Mouse (Mus musculus) spleen, postnatal 10 days (tissue): ENCODE results near the gene Shcbp1l.
"Not testable (repeated sequence)": the region's sequence is repeated elsewhere in the genome, so short reads cannot be mapped to it uniquely, and the experiment has no call there.

Experiments used
- DNase-seq, 2 experiments: peaks; one replicate each; pipeline ENCODE4 v3.0.0; 2021 to 2022; ENCODE audit warnings: low spot score in 2 of 2

Gene Shcbp1l

GRCm38 (mm10) chr1:153424271-153424670 lies 691 bp upstream of the Shcbp1l start:
- peak; percentile 13 to 42 for DNase-seq

DNA sequence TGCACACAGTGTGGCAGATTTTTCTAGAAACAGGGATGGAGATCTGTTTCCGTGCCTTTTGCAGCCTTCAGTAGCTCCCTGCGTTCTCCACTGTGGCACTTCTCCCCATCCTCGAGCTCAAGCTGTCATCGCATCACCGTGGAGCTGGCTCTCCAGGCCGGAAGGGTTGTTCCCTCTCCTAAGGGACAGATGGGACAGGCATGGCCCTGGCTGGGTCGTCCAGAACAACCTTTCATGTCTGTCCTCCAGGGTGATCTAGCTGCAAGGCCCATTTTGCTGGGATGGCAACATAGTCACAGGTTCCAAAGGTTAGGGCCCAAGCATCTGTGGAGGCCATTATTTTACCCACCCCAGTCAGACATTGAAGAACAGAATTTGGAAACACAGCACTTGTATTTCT lies 6.2 kb downstream of the Shcbp1l start:
- no peak for DNase-seq

DNA sequence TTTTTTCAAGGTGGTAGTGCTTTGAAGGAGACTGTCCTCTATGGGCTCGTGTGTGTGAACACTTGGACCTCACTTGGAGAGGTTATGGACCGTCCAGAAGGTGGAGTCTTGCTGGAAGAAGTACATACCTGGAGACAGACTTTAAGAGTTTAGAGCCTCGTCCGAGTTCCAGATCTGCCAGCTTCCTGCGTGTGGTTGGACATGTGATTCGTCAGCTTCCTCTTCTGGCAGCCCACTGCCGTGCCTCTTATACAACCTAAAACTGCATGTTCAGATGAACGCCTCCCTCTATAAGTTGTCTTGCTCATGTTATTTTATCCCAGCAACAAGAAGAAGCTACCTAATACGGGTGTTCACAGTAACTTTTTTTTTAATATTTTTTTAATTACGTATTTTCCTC lies 6.7 kb downstream of the Shcbp1l start:
- DNase-seq = peak in 1 of 2 experiments; percentile 37

DNA sequence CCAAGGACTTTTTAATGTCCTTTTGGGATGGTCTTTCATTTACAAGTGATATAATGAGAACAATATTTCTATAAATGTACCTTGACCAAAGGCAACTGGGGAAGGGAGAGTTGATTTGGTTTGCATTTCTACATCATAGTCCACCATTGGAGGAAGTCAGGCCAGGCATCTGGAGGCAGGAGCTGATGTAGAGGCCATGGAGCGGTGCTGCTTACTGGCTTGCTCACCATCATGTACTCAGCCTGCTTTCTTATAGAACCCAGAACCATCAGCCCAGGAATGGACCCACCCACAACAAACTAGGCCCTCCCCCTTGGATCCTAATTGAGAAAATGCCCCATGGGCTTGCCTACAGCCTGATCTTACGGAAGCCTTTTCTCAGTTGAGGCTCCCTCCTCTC lies 7.4 kb downstream of the Shcbp1l start:
- no peak for DNase-seq

DNA sequence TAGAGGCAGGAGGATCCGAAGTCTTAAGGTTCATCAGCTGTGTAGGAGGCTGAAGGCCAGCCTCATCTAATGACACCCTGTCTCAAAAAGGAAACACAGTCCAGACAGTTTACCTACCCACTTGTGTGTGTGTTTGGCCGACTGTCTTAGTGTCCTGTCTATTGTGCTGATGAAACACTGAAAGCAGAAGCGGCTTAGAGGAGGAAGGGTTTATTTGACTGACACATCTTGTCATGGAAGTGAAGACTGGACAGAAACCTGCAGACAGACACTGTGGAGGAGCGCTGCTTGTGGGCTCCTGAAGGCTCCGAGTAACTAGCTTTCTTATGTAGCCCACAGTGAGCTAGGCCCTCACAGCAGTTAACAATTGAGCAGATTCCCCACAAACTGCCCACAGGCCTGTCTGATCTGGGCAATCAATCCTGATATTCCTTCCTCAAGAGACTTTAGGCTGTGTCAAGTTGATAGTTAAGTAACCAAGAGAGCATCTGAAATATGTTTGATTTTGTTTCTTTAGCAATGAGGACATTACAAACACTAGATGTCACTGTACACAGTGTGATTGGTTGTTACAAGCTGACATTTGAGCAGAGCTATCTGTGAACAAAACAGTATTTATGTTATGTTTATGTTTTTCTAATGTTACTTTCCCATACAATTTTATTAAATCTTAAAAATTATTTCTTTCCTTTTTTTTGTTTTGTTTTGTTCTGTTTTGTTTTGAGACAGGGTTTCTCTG lies 9.1 kb downstream of the Shcbp1l start:
- DNase-seq = no peak

- DNase-seq = no peak
Observed at GRCm38 (mm10) chr1:153437536-153437935, 12.6 kb downstream of the Shcbp1l start.

- DNase-seq = no peak
Observed at GRCm38 (mm10) chr1:153440752-153441151, 15.8 kb downstream of the Shcbp1l start.

DNA sequence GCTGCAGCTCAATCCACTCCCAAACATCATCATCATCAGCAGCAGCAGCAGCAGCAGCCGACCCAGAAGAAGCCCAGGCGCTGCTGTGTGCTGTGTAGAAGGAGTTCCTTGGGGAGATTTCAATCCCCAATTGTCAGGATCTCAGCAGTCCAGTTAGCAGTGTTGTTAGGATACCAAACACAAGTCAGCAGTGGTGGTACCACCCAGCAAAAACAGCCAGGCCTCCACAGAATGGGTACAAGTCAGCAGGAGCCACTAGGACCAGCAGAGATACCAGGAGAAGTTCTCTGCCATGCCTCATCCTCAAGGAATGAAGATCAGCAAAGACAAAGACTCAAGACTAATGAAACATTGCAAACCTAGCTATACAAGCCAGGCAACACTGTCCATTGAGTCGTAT lies 16.7 kb downstream of the Shcbp1l start:
- no peak for DNase-seq

GRCm38 (mm10) chr1:153443019-153443418 lies 18.1 kb downstream of the Shcbp1l start:
- no peak for DNase-seq

DNA sequence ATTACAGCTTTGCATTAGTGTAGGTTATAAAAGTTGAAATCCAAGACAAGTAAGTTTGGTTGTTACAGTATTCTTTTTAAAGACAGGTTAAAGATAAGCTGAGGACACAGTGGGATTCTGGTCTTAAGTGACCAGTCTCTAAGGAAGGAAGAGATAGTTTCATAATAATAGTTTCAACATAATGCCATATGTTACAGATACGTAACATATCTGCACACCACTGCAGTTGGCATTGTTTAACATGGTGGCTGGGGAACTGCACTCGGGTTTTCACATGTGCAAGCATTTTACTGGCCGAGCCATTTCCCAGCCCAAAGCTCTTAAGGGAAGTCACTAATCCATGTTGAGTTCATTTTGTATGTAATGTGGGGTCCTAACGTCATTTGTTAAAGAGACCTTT lies 18.7 kb downstream of the Shcbp1l start:
- no peak for DNase-seq

DNA sequence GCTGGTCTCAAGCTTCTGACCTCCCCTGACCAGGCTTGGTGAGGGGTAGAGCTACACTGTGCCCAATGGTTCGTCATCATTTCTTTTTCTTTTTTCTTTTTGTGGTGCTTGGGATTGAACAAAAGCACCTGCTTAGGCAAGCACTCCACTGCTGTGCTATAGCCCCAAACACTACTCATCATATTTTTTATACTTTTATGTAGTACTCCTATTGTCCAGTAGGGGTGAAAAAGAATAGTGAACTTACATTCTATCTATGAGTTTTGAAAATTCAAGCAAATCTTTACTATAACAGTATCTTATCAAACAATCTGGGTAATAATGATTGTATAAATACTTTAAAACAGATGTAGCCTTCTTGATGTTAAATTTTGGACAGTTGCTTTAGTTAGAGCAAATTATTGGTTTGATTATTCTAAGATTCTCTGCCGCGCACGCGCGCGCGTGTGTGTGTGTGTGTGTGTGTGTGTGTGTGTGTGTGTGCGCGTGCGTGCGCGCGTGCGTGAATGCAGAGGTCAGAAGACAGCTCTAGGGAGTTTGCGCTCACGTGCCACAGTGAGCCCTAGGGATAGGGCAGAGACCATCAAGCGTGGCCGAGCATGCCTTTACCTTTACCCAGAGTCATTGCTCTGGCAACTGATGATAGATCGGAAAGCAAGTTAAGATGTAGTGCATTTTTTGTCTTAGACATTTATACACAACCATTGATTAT lies 21.3 kb downstream of the Shcbp1l start:
- no peak for DNase-seq

DNA sequence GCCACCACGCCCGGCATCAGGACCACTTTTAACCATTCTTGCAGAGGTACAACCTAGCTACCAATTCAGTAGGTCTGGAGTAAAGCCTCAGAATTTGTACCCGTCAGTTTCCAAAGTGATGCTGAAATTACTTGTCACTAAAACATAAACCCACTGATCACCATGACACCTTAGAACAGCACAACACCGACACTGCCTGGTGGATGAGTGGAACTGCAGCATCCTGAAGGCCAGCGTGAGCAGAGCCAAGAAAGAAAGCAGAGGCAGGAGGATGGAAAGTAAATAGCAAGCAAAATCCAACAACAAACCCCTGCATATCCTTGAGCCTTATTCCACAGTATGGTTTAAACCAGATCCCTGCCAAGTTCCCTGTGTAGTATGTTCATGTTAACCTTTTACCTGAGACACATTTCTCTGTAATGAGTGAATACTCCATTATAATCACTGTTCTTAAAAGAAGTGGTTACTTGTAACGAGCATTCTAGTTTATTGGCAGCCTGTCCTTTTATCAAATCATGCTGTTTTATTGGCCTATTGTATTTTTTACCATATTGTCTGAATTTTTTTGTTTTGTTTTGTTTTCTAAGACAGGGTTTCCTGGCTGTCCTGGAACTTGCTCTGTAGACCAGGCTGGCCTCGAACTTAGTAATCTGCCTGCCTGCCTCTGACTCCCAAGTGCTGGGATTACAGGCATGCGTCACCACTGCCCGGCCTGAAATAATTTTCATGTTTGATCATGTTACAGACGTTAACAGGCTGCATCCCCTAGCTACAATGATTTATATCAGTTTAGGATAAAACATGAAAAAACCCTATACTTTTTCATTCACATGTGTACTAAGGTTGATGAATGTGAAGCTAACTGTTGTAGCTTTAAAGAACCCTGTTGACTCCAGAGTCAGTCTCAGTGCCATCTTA lies 26.5 kb downstream of the Shcbp1l start:
- peak; percentile 36 to 70 for DNase-seq

GRCm38 (mm10) chr1:153453146-153453642 lies 28.2 kb downstream of the Shcbp1l start:
- no peak for DNase-seq

DNA sequence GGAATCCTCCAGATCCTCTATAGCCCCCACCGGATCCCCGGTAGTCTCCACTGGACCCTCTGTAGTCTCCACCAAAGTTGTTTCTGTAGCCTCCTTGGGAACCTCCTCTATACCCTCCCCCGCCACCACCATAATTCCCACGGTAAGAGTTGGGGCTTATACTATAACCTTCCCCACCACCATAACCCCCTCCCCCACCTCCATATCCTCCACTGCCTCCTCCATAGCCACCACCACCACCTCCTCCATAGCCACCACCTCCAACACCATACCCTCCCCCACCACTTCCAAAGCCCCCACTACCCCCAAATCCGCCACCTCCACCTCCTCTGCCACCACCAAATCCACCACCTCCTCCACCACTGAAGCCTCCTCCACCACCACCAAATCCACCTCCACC lies 31.2 kb downstream of the Shcbp1l start:
- DNase-seq = no peak

DNA sequence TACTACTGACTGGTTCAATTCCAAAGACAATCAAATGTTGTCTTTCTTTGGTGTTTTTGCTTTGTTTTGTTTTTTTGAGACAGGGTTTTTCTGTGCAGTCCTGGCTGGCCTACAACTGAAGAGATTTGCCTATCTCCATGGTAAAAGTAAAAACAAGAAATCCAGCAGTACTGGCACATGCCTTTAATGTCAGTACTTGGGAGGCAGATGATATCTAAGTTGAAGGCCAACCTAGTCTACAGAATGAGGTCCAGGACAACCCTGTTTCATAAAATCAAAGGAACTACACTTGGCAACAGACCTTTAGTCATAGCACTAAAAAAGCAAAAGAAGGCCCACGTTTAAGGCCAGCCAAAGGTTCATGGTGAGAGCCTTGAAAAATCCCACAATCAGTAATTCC lies 36.8 kb downstream of the Shcbp1l start:
- DNase-seq = no peak

DNA sequence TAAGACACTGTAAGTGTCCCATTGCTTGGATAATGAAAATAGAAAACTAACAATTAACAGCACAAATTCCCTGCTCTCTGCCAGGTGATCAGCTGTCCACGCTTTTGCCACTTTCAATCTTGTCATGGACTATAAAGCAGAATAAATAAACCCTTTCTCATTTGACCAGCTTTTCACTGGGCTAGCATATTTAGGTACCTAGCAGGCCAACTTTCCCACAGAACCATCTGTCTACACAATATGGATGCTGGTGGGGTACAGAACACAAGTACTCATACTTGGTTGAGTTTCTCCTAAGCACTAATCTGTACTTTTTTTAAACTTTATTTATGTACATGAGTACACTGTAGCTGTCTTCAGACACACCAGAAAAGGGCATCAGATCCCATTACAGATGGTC lies 54.3 kb downstream of the Shcbp1l start:
- no peak for DNase-seq

- peak; percentile 77 to 89 for DNase-seq
Observed at GRCm38 (mm10) chr1:153480386-153481024, 55.5 kb downstream of the Shcbp1l start.

DNA sequence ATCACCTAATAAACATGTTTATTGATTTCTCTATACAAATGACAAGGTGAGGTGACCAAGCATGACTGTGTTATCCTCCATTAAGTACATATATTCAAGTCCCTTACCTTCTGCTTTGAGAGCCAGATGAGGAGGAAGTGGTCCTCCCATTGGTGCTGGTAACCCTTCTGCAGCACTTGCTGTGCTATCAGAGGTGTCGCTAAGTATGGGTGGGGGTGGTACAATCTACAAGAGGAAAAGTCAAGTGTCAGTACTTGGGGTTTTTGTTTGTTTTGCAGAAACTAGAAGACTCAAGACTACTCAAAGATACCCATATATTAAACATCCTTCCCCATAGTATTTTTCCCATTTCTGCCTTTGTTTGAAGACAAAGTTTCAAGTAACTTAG lies 56.1 kb downstream of the Shcbp1l start:
- DNase-seq = no peak

GRCm38 (mm10) chr1:153485201-153485796 lies 60.3 kb downstream of the Shcbp1l start:
- no peak for DNase-seq

DNA sequence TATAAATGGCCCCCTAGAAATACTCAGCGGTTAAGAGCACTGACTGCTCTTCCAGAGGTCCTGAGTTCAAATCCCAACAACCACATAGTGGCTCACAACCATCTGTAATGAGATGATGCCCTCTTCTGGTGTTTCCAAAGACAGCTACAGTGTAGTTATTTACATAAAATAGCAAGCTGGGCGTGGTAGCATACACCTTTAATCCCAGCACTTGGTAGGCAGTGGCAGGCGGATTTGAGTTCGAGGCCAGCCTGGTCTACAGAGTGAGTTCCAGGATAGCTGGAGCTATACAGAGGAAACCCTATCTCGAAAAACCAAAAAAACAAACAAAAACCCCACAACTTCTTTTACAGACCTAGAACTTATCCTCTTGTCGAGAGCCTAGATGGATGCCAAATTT lies 61.2 kb downstream of the Shcbp1l start:
- not testable (repeated sequence) for DNase-seq
